Mouse (Mus musculus): ENCODE data around the gene Sema6c. TPM values are rescaled to one million over a fixed set of nuclear protein-coding genes. Genes with fewer than 3 reads are reported as not detected.

Sema6c gene
- polyA plus RNA-seq, 1 experiment from 2014 or later, result 15.2 TPM

GRCm38 (mm10) chr3:95173256-95173949 lies 13.1 kb downstream of the Sema6c start:
- H3K4me2 ChIP-seq (ENCODE audit: low read length), result peak overlapping the region; percentile 49
- H3K9ac ChIP-seq (ENCODE audit: low read depth, low read length), result peak overlapping the region; percentile 50
- peak overlapping the region; percentile 21; the same call in 1 of the 2 replicates for H3K4me3 ChIP-seq (ENCODE audit: low read length)
- peaks cover 6% of the 10 kb centered on the region for H3K27me3 ChIP-seq (replicated peaks; ENCODE audit: control insufficient read depth, insufficient read depth, low read length)
- ATAC-seq, result peak; percentile 32; the same call in 1 of the 2 replicates
- peaks cover 44% of the 10 kb centered on the region for H3K36me3 ChIP-seq (ENCODE audit: control insufficient read depth, insufficient read depth, low read length)
- H3K27ac ChIP-seq (ENCODE audit: low read depth, low read length), result no peak overlapping the region
- WGBS, result 9% methylated on average over 53 of the region's 58 CpGs
- H3K9me3 ChIP-seq (ENCODE audit: control insufficient read depth, low read length), result no peaks in the 10 kb centered on the region
- peaks cover 8% of the 10 kb centered on the region; the same call in 1 of the 2 replicates for H3K4me1 ChIP-seq (ENCODE audit: control insufficient read depth, insufficient read depth, low read depth, low read length)

GRCm38 (mm10) chr3:95174011-95174592 lies 13.8 kb downstream of the Sema6c start:
- Histone ChIP-seq H3K4me2 (ENCODE audit: low read length) (peak overlapping the region; percentile 49), H3K4me1 (ENCODE audit: control insufficient read depth, insufficient read depth, low read depth, low read length) (peaks cover 8% of the 10 kb centered on the region; the same call in 1 of the 2 replicates), H3K9me3 (ENCODE audit: control insufficient read depth, low read length) (no peaks in the 10 kb centered on the region), H3K27me3 (replicated peaks; ENCODE audit: control insufficient read depth, insufficient read depth, low read length) (peaks cover 6% of the 10 kb centered on the region), H3K9ac (ENCODE audit: low read depth, low read length) (peak overlapping the region; percentile 50; the same call in 1 of the 2 replicates), H3K27ac (ENCODE audit: low read depth, low read length) (no peak overlapping the region), H3K4me3 (ENCODE audit: low read length) (0 out of 2 replicates have a peak overlapping the region, but pooled peaks have one; percentile 1), H3K36me3 (ENCODE audit: control insufficient read depth, insufficient read depth, low read length) (peaks cover 37% of the 10 kb centered on the region)
- peak; percentile 53 for ATAC-seq
- 14% methylated on average over 16 of the region's 16 CpGs for WGBS

DNA sequence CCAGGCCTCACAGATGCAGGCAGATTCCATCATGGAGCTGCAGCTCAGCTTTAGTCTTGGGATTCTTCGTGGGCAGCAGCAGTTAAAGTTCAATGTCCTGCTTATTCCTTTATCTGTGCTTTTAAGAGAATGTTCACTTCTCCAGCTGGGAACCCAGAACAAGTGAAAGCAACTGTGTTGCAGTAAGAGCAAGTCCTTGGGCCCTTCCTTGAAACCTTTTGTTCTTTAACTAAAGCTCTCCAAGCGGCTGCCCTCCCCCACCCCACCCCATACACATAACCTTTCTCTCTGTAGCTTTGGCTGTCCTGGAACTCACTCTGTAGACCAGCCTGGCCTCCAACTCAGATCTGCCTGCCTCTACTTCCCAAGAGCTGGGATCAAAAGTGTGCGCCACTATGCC lies 16.2 kb downstream of the Sema6c start:
- Histone ChIP-seq H3K27me3 (replicated peaks; ENCODE audit: control insufficient read depth, insufficient read depth, low read length) (peaks cover 2% of the 10 kb centered on the region; the same call in 1 of the 2 replicates), H3K4me3 (ENCODE audit: low read length) (no peak overlapping the region), H3K4me2 (ENCODE audit: low read length) (no peak overlapping the region), H3K36me3 (ENCODE audit: control insufficient read depth, insufficient read depth, low read length) (peaks cover 15% of the 10 kb centered on the region), H3K27ac (ENCODE audit: low read depth, low read length) (no peak overlapping the region), H3K9ac (ENCODE audit: low read depth, low read length) (no peak overlapping the region), H3K4me1 (ENCODE audit: control insufficient read depth, insufficient read depth, low read depth, low read length) (peaks cover 8% of the 10 kb centered on the region; the same call in 1 of the 2 replicates), H3K9me3 (ENCODE audit: control insufficient read depth, low read length) (no peaks in the 10 kb centered on the region)
- WGBS, result 61% methylated on average over 3 of the region's 3 CpGs
- no peak for ATAC-seq

DNA sequence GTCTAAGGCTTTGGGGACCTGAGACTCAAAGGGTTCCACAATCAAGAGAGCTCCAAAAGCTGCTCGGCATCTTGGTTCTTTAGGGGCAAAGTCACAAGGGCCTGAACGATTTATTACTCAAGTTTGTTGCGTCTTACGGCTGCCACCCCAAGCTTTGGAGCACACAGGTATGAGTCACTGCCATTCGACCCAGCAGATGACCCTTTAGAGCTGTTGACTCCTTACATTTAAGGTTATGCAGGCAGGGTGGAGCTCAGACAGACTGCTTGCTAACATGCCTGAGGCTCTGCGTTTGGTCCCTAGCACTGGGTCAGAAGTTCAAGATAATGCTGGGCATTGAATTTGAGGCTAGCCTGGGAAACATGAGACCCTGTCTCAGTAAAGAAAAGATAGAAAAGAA lies 17.3 kb downstream of the Sema6c start:
- Histone ChIP-seq H3K9ac (ENCODE audit: low read depth, low read length) (no peak overlapping the region), H3K4me2 (ENCODE audit: low read length) (no peak overlapping the region), H3K4me3 (ENCODE audit: low read length) (no peak overlapping the region), H3K27me3 (replicated peaks; ENCODE audit: control insufficient read depth, insufficient read depth, low read length) (peaks cover under 1% of the 10 kb centered on the region; the same call in 1 of the 2 replicates), H3K4me1 (ENCODE audit: control insufficient read depth, insufficient read depth, low read depth, low read length) (peaks cover 8% of the 10 kb centered on the region; the same call in 1 of the 2 replicates), H3K36me3 (ENCODE audit: control insufficient read depth, insufficient read depth, low read length) (peaks cover 4% of the 10 kb centered on the region), H3K27ac (ENCODE audit: low read depth, low read length) (no peak overlapping the region), H3K9me3 (ENCODE audit: control insufficient read depth, low read length) (no peaks in the 10 kb centered on the region)
- WGBS, result 80% methylated on average over 6 of the region's 6 CpGs
- no peak for ATAC-seq

DNA sequence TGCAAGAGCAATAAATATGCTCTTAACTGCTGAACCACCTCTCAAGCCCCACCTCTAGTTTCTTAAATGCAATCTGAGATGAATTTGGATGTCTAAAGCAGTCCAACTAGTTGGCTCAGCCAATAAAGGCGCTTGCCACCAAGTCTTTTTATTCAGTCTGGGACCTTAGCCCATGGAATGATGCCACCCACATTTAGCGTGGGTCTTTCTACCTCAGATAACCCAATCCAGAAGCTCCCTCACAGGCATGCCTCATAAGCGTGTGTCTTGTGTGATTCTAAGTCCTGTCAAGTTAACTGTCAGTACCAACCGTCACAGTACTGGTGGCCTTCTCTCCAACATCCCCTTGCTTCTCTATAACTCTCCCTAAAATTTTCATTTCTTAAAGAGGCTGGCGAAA lies 18.7 kb downstream of the Sema6c start:
- Histone ChIP-seq H3K9me3 (ENCODE audit: control insufficient read depth, low read length) (no peaks in the 10 kb centered on the region), H3K4me1 (ENCODE audit: control insufficient read depth, insufficient read depth, low read depth, low read length) (peaks cover 2% of the 10 kb centered on the region; the same call in 1 of the 2 replicates), H3K4me2 (ENCODE audit: low read length) (no peak overlapping the region), H3K27ac (ENCODE audit: low read depth, low read length) (no peak overlapping the region), H3K9ac (ENCODE audit: low read depth, low read length) (no peak overlapping the region), H3K36me3 (ENCODE audit: control insufficient read depth, insufficient read depth, low read length) (no peaks in the 10 kb centered on the region), H3K4me3 (ENCODE audit: low read length) (no peak overlapping the region), H3K27me3 (replicated peaks; ENCODE audit: control insufficient read depth, insufficient read depth, low read length) (no peaks in the 10 kb centered on the region)
- WGBS, result 84% methylated on average over 5 of the region's 5 CpGs
- no peak for ATAC-seq

DNA sequence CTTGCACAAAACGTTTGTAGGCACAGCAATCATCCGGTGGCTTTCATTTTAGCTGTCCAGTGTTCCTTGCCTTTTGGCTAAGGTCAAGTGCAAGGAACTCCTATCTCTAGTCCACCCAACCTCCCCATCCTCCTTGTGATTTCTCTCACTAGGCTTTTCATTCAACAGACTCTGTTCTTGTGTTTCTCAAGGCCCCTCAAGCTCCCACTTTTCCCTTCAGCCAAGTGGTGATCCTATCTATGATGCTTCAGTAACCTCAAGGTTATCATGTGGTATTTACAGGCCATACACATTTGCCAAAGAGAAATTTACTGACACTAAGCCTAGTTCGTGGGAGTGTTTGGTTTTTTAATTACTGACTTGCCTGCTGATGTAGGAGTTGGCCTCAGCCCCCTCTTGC lies 19.6 kb downstream of the Sema6c start:
- Histone ChIP-seq H3K36me3 (ENCODE audit: control insufficient read depth, insufficient read depth, low read length) (no peaks in the 10 kb centered on the region), H3K4me3 (ENCODE audit: low read length) (no peak overlapping the region), H3K4me2 (ENCODE audit: low read length) (no peak overlapping the region), H3K27ac (ENCODE audit: low read depth, low read length) (no peak overlapping the region), H3K27me3 (replicated peaks; ENCODE audit: control insufficient read depth, insufficient read depth, low read length) (no peaks in the 10 kb centered on the region), H3K4me1 (ENCODE audit: control insufficient read depth, insufficient read depth, low read depth, low read length) (no peaks in the 10 kb centered on the region), H3K9me3 (ENCODE audit: control insufficient read depth, low read length) (no peaks in the 10 kb centered on the region), H3K9ac (ENCODE audit: low read depth, low read length) (no peak overlapping the region)
- 74% methylated on average over 3 of the region's 3 CpGs for WGBS
- no peak for ATAC-seq

DNA sequence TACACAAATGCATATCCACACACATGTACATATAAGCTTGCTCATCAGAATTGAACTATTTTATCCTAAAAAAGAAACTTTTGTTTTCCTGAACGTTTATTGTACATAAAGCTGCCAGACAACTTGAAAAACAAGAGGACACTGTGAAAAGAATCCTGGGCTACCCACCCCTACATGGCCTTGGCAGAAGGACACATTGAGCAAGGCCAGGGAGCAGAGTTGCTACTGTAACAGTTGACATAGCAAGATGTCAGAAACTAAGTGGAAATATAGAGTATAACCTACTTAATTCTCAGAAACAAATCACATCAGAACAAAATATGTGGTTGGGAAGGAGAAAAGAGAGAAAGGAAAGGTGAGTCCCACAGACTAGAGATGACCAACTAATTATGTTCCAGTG lies 21.6 kb downstream of the Sema6c start:
- Histone ChIP-seq H3K4me2 (ENCODE audit: low read length) (no peak overlapping the region), H3K4me1 (ENCODE audit: control insufficient read depth, insufficient read depth, low read depth, low read length) (no peaks in the 10 kb centered on the region), H3K36me3 (ENCODE audit: control insufficient read depth, insufficient read depth, low read length) (peaks cover 3% of the 10 kb centered on the region; the same call in 1 of the 2 replicates), H3K4me3 (ENCODE audit: low read length) (no peak overlapping the region), H3K9ac (ENCODE audit: low read depth, low read length) (no peak overlapping the region), H3K27ac (ENCODE audit: low read depth, low read length) (no peak overlapping the region), H3K9me3 (ENCODE audit: control insufficient read depth, low read length) (no peaks in the 10 kb centered on the region), H3K27me3 (replicated peaks; ENCODE audit: control insufficient read depth, insufficient read depth, low read length) (no peaks in the 10 kb centered on the region)
- 61% methylated on average over 1 of the region's 1 CpGs for WGBS
- ATAC-seq, result no peak

DNA sequence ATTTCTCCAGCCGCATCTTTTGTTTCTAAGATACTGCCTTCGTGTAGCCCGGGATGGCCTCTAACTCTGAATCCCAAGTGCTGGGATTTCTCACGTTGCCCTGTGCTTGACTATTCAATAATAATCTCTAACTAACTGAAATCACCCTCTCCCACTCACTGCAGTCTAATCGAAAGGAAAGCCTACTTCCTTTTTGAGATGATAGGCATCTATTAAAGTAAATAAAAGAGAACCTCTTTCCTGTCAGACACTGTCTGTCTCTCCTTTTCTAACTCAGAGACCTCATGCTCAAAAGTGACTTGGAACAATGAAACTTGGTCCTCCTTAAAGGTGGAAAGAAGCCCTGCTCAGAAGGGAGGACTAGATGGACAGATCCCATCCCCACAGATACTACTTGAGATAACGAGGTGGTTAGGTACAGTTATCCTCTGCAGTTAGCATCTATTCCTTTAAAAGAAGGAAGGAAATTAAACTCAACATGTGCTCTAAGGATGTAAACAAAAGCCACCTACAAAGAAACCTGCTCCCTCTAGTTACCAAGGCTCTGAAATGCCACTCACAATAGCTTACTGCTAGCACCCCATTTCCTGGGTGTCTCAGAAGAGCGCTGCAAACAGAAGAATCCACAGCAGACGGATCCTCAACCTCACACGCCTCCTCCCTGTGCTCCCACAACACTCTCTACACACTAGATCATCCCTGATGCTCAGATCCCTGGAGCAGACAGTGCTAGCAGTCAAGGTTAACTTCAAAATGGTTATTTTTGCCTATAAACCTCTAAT lies 24.7 kb downstream of the Sema6c start:
- H3K9me3 ChIP-seq (ENCODE audit: control insufficient read depth, low read length), result no peaks in the 10 kb centered on the region
- no peaks in the 10 kb centered on the region for H3K4me1 ChIP-seq (ENCODE audit: control insufficient read depth, insufficient read depth, low read depth, low read length)
- H3K4me2 ChIP-seq (ENCODE audit: low read length), result no peak overlapping the region
- peaks cover 14% of the 10 kb centered on the region for H3K36me3 ChIP-seq (ENCODE audit: control insufficient read depth, insufficient read depth, low read length)
- H3K4me3 ChIP-seq (ENCODE audit: low read length), result no peak overlapping the region
- H3K27ac ChIP-seq (ENCODE audit: low read depth, low read length), result no peak overlapping the region
- no peaks in the 10 kb centered on the region for H3K27me3 ChIP-seq (replicated peaks; ENCODE audit: control insufficient read depth, insufficient read depth, low read length)
- ATAC-seq, result no peak
- H3K9ac ChIP-seq (ENCODE audit: low read depth, low read length), result no peak overlapping the region
- 95% methylated on average over 9 of the region's 9 CpGs for WGBS

DNA sequence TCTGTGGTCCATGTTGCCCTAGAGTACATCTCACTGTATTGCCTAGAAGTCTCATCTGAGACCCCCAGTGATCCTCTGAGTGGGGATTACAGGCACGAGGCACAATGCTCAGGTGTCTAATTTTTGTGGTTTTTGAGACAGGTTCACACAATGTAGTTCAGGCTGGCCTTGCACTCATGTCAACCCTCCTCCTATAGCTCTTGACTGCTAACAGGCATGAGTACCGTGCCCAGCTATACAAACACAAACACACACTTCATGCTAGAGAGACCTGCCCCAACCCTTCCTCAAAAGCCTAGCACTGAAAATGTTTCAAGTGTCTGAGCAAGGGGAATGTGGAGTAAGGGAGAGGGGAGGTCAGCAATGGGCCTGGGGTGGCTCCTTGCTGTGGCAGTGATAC lies 25.8 kb downstream of the Sema6c start:
- H3K36me3 ChIP-seq (ENCODE audit: control insufficient read depth, insufficient read depth, low read length), result peaks cover 16% of the 10 kb centered on the region
- ATAC-seq, result no peak
- H3K4me1 ChIP-seq (ENCODE audit: control insufficient read depth, insufficient read depth, low read depth, low read length), result no peaks in the 10 kb centered on the region
- no peak overlapping the region for H3K4me2 ChIP-seq (ENCODE audit: low read length)
- H3K9ac ChIP-seq (ENCODE audit: low read depth, low read length), result no peak overlapping the region
- no peak overlapping the region for H3K4me3 ChIP-seq (ENCODE audit: low read length)
- H3K9me3 ChIP-seq (ENCODE audit: control insufficient read depth, low read length), result no peaks in the 10 kb centered on the region
- no peak overlapping the region for H3K27ac ChIP-seq (ENCODE audit: low read depth, low read length)
- WGBS, result 84% methylated on average over 2 of the region's 2 CpGs
- H3K27me3 ChIP-seq (replicated peaks; ENCODE audit: control insufficient read depth, insufficient read depth, low read length), result no peaks in the 10 kb centered on the region
